Mouse (Mus musculus) erythroblast, adult 5-6 weeks (primary cell): Measurements from ENCODE around the gene Tsr2. TPM values are rescaled to one million over a fixed set of nuclear protein-coding genes. Genes with fewer than 3 reads are reported as not detected.

Experiments
- ATAC-seq: replicated peaks from 2 replicates; pipeline ENCODE4 v1.8.0; 2016; ENCODE audit warnings: moderate number of reproducible peaks, mild to moderate bottlenecking, moderate TSS enrichment, inconsistent platforms; ENCODE audit not compliant: poor library complexity, low FRiP score, severe bottlenecking
- total RNA-seq, 2 experiments: library from RNA; stranded (forward) in 1 of 2; stranded (reverse) in 1 of 2; fragments of 150-400 nt in 1 of 2; fragments of 200-764, 138-1000 nt in 1 of 2; gene quantifications; 2 replicates each; pipeline versions ENCODE4 v1.2.3 to v1.2.4; 2015 to 2017; ENCODE audit warnings: low replicate concordance in 2 of 2

Tsr2 gene
- total RNA-seq, 2 experiments from 2014 or later, result 0.38 to 3.2 TPM

DNA sequence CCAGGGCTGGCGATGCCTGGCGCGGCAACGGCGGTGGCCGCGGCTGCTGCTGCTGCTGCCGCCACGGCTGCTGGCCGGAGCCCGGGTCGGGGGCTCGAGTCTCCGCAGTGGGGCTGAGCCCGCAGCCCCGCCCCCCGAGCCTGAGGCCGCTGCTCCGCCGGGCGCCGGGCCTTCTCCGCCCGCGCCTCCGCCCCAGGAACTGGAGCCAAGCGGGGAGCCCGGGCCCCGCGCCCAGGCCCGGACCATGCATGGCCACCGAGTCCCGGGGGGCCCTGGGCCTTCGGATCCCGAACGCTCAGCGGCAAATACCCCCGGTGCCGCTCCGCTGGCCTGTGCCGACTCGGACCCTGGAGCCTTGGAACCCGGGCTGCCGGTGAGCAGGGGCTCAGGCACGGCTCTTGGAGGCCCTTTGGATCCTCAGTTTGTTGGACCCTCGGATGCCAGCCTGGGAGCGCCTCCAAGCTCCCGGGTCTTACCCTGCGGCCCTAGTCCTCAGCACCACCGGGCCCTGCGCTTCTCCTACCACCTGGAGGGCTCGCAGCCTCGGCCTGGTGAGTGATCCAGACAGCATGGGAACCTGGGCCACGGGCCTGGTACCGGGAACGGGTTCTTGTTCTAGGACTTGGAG is 48.8 kb downstream of the Tsr2 start:
- no peak for ATAC-seq

DNA sequence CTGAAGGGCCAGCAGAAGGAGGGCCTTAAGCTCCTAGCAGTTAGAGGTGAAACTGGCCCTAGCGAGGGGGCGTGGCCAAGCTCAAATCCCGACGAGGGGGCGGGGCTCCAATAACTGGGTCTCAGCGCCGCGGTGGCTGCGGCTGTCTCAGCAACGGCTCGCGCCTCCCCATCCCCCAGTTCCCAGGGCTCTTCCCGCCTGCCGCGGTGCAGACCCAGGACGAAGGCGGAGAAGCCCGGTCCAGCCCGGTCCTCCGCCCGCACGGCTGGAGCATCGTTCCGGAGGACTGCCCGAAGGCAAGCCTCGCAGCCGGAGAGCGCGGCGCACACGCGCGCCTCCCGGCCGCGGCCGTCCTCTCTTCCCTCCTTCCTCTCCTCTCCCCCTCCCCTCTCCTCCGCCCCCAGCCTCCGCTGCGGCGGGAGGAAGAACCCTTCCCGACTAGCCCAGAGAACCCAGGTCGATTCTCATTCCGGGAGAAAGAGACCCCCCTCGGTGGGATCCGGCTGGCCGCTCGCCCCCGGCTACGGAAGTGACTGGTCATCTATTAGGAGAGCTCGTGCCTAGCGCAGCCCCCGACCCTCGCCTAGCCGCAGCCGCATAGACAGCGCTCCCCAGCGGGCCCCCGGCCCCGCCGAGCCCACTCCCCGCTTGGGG is 49.4 kb downstream of the Tsr2 start:
- no peak for ATAC-seq

DNA sequence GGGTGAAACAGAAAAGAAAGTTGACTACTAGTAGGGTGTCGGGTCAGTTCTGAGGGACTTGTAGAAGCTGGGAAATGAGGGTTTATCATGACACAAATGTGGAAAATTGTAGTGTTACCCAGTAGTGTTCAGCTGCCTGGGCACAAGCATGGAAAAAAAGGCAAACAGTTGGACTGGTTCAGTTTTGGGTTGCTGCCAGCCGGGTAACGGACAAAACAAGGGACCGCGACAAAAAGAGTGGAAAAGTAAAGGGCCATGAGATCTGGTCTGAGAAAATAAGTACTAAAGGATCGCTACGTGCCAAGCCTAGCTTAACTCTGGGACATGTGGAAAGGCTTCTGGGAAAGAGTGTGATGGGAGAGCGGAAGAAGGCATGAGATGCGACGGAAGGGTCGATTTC is 50.0 kb downstream of the Tsr2 start:
- no peak for ATAC-seq

DNA sequence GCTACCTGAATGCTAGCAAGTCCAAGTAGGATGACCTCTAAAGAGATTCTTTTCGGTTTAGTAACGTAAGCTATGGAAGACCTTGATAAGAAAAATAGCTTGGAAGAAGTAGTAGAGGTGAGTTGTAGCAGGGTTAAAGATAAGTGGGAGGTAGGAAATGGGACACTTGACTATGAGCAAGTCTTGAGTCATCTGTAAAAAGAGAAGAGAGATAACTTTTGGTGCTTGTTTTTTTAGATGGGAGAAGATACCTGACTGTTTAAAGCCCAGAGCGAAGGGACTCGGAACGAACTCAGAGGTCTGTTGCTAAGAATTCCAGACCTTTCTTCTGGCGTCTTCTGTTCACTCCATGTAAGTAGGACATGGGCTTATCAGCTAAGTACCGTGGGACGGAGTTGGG is 50.5 kb downstream of the Tsr2 start, which contains the start of gene Fgd1:
Gene Fgd1, plus strand, starts transcription at position 301 of the 400 bp plus-strand sequence.
- ATAC-seq, result no peak

DNA sequence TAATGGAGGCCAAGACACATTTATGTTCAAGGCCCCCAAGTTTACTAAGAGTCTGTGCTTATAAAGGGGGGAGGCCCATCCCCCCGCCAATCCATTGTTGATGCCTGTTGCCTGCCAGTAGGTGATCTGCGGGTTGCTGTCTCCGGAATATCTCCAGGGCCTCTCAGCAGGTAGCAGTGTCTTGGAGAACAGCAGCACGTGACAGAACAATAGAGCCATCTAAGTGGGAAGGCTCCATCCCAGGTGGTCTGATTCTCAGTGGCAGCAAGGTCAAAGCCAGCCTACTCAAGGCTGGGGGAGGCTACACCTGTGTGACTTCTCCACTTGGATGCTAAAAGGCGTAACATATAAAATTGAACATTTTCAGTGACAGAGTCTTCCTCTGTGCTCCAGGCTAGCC is 55.1 kb downstream of the Tsr2 start:
- no peak for ATAC-seq

Other genes starting within 250 kb of the Tsr2 start
- gene Gnl3l, start 79.2 kb downstream of the Tsr2 start, total RNA-seq (2015; ENCODE audit: low replicate concordance), result 7.7 and 7.9 TPM in 2 replicates
- 13.1 and 16.6 TPM in 2 replicates for gene Gnl3l, start 79.2 kb downstream of the Tsr2 start, total RNA-seq (2017; ENCODE audit: low replicate concordance)
- gene Fgd1, start 50.4 kb downstream of the Tsr2 start, total RNA-seq (2015; ENCODE audit: low replicate concordance), result not detected in 2 replicates
- 2.6 TPM in 1 of 2 replicates, not detected in the other for gene Fgd1, start 50.4 kb downstream of the Tsr2 start, total RNA-seq (2017; ENCODE audit: low replicate concordance)
- gene Wnk3, start 101.5 kb upstream of the Tsr2 start, total RNA-seq (2015; ENCODE audit: low replicate concordance), result not detected in 2 replicates
- 0.17 TPM in 1 of 2 replicates, not detected in the other for gene Wnk3, start 101.5 kb upstream of the Tsr2 start, total RNA-seq (2017; ENCODE audit: low replicate concordance)
- gene Fam120c, start 247.6 kb upstream of the Tsr2 start, total RNA-seq (2015; ENCODE audit: low replicate concordance), result 0.19 and 0.42 TPM in 2 replicates
- 0.26 and 0.98 TPM in 2 replicates for gene Fam120c, start 247.6 kb upstream of the Tsr2 start, total RNA-seq (2017; ENCODE audit: low replicate concordance)